Mouse (Mus musculus): ENCODE results near the gene Rasgef1b. TPM values are rescaled to one million over a fixed set of nuclear protein-coding genes. Genes with fewer than 3 reads are reported as not detected.

Gene Rasgef1b
- polyA plus RNA-seq, 1 experiment from 2014 or later = 25.5 TPM

DNA sequence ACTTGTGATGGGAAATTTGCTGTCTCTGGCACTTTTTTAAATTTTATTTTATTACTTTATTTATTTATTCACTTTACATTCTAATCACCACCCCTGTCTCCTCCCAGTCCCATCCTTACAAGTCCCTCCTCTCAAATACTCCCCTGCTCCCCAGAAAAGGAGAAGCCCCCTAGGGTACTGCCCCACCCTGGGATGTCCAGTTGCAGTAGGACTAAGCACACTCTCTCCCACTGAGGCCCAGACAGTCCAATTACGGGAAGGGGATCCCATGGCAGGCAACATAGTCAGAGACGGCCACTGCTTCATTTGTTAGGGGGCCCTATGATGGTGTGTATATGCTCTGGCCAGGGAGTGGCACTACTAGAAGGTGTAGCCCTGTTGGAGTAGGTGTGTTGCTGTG lies 6.6 kb downstream of the Rasgef1b start:
- Histone ChIP-seq H3K4me3 (ENCODE audit: low read depth, low read length) (no peak overlapping the region), H3K9me3 (ENCODE audit: control insufficient read depth, low read length) (no peaks in the 10 kb centered on the region), H3K4me1 (replicated peaks; ENCODE audit: control insufficient read depth, insufficient read depth, low read length) (no peaks in the 10 kb centered on the region), H3K9ac (ENCODE audit: low read length) (no peak overlapping the region), H3K27ac (ENCODE audit: low read depth, low read length) (no peak overlapping the region), H3K27me3 (ENCODE audit: control insufficient read depth, insufficient read depth, low read length) (peaks cover 5% of the 10 kb centered on the region; the same call in 1 of the 2 replicates), H3K36me3 (ENCODE audit: control insufficient read depth, insufficient read depth, low read length) (no peaks in the 10 kb centered on the region), H3K4me2 (ENCODE audit: low read depth, low read length, severe bottlenecking) (no peak overlapping the region)
- ATAC-seq (replicated peaks; ENCODE audit: low FRiP score) = no peak
- DNase-seq (ENCODE audit: low spot score) = no peak
- 82% methylated on average over 2 of the region's 2 CpGs for WGBS

DNA sequence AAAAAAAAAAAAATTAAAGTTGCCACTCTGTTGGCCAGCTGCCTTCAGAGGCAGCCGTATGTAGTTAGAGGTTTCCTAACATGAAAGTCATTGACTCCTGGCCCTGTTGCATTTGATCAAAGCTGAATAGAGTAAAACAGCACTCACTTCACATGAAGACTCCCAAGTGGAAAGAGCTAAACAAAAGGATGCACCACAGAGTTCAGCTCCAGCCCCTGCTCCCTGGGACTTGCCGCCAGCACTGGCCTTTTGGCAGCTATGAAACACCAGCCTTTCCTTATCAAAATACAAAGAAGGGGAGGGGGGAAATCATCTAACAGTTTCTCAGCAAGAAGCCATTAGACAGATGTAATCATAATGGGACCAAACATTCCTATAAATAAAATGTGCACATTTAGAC lies 8.3 kb downstream of the Rasgef1b start:
- 56% methylated on average over 2 of the region's 2 CpGs for WGBS
- H3K36me3 ChIP-seq (ENCODE audit: control insufficient read depth, insufficient read depth, low read length) = no peaks in the 10 kb centered on the region
- no peak overlapping the region for H3K4me2 ChIP-seq (ENCODE audit: low read depth, low read length, severe bottlenecking)
- no peak overlapping the region for H3K4me3 ChIP-seq (ENCODE audit: low read depth, low read length)
- no peak overlapping the region for H3K27ac ChIP-seq (ENCODE audit: low read depth, low read length)
- no peaks in the 10 kb centered on the region; the same call in 1 of the 2 replicates for H3K27me3 ChIP-seq (ENCODE audit: control insufficient read depth, insufficient read depth, low read length)
- DNase-seq (ENCODE audit: low spot score) (no peak), ATAC-seq (replicated peaks; ENCODE audit: low FRiP score) (no peak)
- no peaks in the 10 kb centered on the region for H3K4me1 ChIP-seq (replicated peaks; ENCODE audit: control insufficient read depth, insufficient read depth, low read length)
- no peak overlapping the region for H3K9ac ChIP-seq (ENCODE audit: low read length)
- H3K9me3 ChIP-seq (ENCODE audit: control insufficient read depth, low read length) = no peaks in the 10 kb centered on the region

DNA sequence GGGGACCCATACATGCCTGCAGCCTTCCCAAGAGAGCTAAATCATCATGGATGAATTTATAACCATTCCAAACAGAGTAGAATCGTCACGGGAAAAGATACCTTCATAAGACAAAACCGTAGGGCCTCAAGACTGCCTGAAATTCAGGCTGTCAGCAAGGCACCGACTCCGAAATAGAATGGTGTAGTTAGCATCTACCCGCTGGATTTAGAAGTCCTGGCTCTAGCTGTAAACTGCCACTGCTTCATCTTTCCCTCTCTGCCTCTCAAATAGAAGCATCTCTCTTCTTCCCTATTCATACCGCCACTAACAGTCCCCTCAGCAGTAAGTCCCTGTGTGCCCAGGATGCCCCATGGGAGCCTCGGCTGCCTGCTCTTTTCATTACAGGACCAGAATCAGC lies 10.9 kb downstream of the Rasgef1b start:
- Histone ChIP-seq H3K9ac (ENCODE audit: low read length) (no peak overlapping the region), H3K27me3 (ENCODE audit: control insufficient read depth, insufficient read depth, low read length) (no peaks in the 10 kb centered on the region), H3K9me3 (ENCODE audit: control insufficient read depth, low read length) (no peaks in the 10 kb centered on the region), H3K4me3 (ENCODE audit: low read depth, low read length) (no peak overlapping the region), H3K27ac (ENCODE audit: low read depth, low read length) (no peak overlapping the region), H3K4me1 (replicated peaks; ENCODE audit: control insufficient read depth, insufficient read depth, low read length) (no peaks in the 10 kb centered on the region), H3K4me2 (ENCODE audit: low read depth, low read length, severe bottlenecking) (no peak overlapping the region), H3K36me3 (ENCODE audit: control insufficient read depth, insufficient read depth, low read length) (no peaks in the 10 kb centered on the region)
- 88% methylated on average over 8 of the region's 8 CpGs for WGBS
- no peak for DNase-seq (ENCODE audit: low spot score)
- ATAC-seq (replicated peaks; ENCODE audit: low FRiP score) = no peak

DNA sequence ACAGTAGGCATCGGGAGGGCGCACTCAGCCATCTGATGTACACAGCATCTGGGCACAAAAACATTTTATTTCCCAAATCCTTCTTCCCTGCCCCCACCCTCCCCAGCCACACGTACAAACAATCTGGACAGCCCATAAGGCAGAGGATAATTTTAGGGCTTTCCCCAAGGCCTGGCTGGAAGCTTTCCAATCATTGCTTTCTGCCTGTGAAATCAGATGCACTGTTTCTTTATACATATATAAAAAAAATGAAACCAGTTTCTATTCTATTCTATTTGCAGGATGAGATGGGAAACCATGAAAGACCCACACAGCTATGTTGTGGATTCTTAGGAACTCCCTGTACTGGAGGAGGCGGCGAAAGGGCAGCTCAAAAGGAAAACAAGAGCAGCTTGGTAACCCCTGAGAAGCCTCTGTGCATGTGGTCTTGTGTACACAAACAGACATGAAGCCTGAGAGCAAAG lies 13.6 kb downstream of the Rasgef1b start:
- 72% methylated on average over 5 of the region's 5 CpGs for WGBS
- DNase-seq (ENCODE audit: low spot score) = no peak
- no peaks in the 10 kb centered on the region for H3K4me1 ChIP-seq (replicated peaks; ENCODE audit: control insufficient read depth, insufficient read depth, low read length)

DNA sequence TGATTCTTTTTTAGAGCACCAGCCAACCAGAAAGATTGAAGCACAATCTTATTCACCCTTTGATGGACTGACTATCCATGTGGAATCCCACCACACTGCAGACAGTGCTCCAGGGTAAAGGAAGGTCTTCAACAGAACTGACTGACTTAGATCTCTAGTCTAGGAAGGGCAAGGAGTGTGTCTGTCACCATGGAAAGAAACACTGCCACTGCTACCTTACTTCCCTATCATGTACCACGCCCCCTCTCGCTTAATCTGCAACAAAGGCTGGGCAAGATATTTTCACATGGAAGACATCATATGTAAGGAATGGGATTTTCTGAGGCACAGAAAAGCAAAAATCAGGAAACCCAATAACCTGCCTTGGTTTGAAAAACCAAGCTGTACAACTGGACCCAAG lies 16.9 kb downstream of the Rasgef1b start:
- Histone ChIP-seq H3K36me3 (ENCODE audit: control insufficient read depth, insufficient read depth, low read length) (no peaks in the 10 kb centered on the region), H3K4me3 (ENCODE audit: low read depth, low read length) (no peak overlapping the region), H3K9me3 (ENCODE audit: control insufficient read depth, low read length) (no peaks in the 10 kb centered on the region), H3K4me2 (ENCODE audit: low read depth, low read length, severe bottlenecking) (no peak overlapping the region), H3K27ac (ENCODE audit: low read depth, low read length) (no peak overlapping the region), H3K4me1 (replicated peaks; ENCODE audit: control insufficient read depth, insufficient read depth, low read length) (no peaks in the 10 kb centered on the region), H3K27me3 (ENCODE audit: control insufficient read depth, insufficient read depth, low read length) (no peaks in the 10 kb centered on the region), H3K9ac (ENCODE audit: low read length) (no peak overlapping the region)
- WGBS = 78% methylated on average over 2 of the region's 2 CpGs
- DNase-seq (ENCODE audit: low spot score) (no peak), ATAC-seq (replicated peaks; ENCODE audit: low FRiP score) (no peak)

More for the DNA sequence above, 13.6 kb downstream of the Rasgef1b start:
- Histone ChIP-seq H3K4me2 (ENCODE audit: low read depth, low read length, severe bottlenecking) (no peak overlapping the region), H3K9ac (ENCODE audit: low read length) (no peak overlapping the region), H3K9me3 (ENCODE audit: control insufficient read depth, low read length) (no peaks in the 10 kb centered on the region), H3K36me3 (ENCODE audit: control insufficient read depth, insufficient read depth, low read length) (no peaks in the 10 kb centered on the region), H3K27me3 (ENCODE audit: control insufficient read depth, insufficient read depth, low read length) (no peaks in the 10 kb centered on the region), H3K4me3 (ENCODE audit: low read depth, low read length) (no peak overlapping the region), H3K27ac (ENCODE audit: low read depth, low read length) (no peak overlapping the region)
- ATAC-seq (replicated peaks; ENCODE audit: low FRiP score) = no peak

DNA sequence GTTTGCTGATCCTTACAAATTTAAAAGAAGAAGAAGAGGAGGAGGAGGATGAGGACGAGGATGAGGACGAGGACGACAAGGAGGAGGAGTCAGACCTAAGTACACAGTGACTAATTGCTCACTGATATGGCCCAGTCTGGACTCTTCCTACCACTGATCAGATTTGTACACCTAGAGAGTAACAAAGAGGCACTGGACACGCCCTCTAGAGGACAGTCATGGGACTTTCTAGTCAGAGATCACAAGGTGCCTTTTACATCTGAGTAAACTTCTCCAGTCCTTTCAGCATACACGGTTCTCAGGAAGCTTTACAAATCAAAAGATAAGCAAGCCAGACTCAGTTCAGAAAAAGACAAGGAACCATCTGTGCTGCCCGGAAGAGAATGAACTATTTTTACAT lies 20.2 kb downstream of the Rasgef1b start:
- ATAC-seq (replicated peaks; ENCODE audit: low FRiP score) = no peak; the same call in 1 of the 2 replicates
- Histone ChIP-seq H3K9ac (ENCODE audit: low read length) (no peak overlapping the region), H3K4me3 (ENCODE audit: low read depth, low read length) (no peak overlapping the region), H3K36me3 (ENCODE audit: control insufficient read depth, insufficient read depth, low read length) (no peaks in the 10 kb centered on the region), H3K4me1 (replicated peaks; ENCODE audit: control insufficient read depth, insufficient read depth, low read length) (no peaks in the 10 kb centered on the region), H3K27me3 (ENCODE audit: control insufficient read depth, insufficient read depth, low read length) (no peaks in the 10 kb centered on the region), H3K9me3 (ENCODE audit: control insufficient read depth, low read length) (no peaks in the 10 kb centered on the region), H3K4me2 (ENCODE audit: low read depth, low read length, severe bottlenecking) (no peak overlapping the region), H3K27ac (ENCODE audit: low read depth, low read length) (no peak overlapping the region)
- DNase-seq (ENCODE audit: low spot score) = no peak
- WGBS = 34% methylated on average over 6 of the region's 6 CpGs

DNA sequence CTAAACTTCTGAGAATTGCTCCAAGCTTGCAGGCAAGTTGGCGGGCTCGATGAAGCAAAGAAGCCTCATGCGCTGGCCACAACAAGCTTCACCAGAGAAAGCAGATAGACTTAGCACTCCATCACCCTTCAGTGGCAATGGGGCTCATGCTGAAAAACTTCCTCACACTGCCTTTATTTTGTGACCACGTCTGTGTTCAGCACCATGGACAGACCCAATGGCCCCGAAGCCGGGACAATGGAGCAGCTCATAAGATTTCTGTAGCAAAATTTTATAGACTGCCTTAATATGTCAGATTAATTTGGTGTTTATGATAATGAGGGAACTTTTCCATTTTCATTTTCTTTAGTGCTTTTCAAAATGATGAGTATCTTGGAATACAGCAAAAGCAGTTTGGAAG lies 21.6 kb downstream of the Rasgef1b start:
- Histone ChIP-seq H3K4me1 (replicated peaks; ENCODE audit: control insufficient read depth, insufficient read depth, low read length) (no peaks in the 10 kb centered on the region), H3K36me3 (ENCODE audit: control insufficient read depth, insufficient read depth, low read length) (no peaks in the 10 kb centered on the region), H3K27me3 (ENCODE audit: control insufficient read depth, insufficient read depth, low read length) (no peaks in the 10 kb centered on the region), H3K4me3 (ENCODE audit: low read depth, low read length) (no peak overlapping the region), H3K9me3 (ENCODE audit: control insufficient read depth, low read length) (no peaks in the 10 kb centered on the region), H3K27ac (ENCODE audit: low read depth, low read length) (no peak overlapping the region), H3K4me2 (ENCODE audit: low read depth, low read length, severe bottlenecking) (no peak overlapping the region), H3K9ac (ENCODE audit: low read length) (no peak overlapping the region)
- WGBS = 35% methylated on average over 6 of the region's 6 CpGs
- ATAC-seq (replicated peaks; ENCODE audit: low FRiP score) (no peak), DNase-seq (ENCODE audit: low spot score) (peak; percentile 63)

DNA sequence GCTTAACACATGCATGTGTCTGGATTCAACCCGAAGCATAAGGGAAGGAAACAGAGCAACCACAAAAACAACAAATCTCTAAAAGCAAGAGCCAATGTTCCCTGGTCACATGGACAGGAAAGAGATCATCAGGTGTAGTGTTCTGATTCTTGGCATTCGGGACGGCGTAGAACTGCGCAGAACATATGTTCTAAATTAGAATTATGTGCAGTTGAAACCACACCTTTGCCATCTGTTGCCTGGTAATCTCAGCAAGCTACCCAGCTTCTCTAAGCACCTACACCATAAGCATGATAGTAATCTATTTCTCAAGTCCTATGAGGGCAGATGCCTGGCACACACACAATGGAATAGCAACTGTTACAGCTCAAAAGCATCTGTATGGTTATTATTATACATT lies 27.1 kb downstream of the Rasgef1b start:
- no peaks in the 10 kb centered on the region for H3K9me3 ChIP-seq (ENCODE audit: control insufficient read depth, low read length)
- no peak overlapping the region for H3K9ac ChIP-seq (ENCODE audit: low read length)
- 91% methylated on average over 5 of the region's 5 CpGs for WGBS
- no peak overlapping the region for H3K27ac ChIP-seq (ENCODE audit: low read depth, low read length)
- ATAC-seq (replicated peaks; ENCODE audit: low FRiP score) (no peak), DNase-seq (ENCODE audit: low spot score) (no peak)
- H3K36me3 ChIP-seq (ENCODE audit: control insufficient read depth, insufficient read depth, low read length) = no peaks in the 10 kb centered on the region
- H3K4me3 ChIP-seq (ENCODE audit: low read depth, low read length) = no peak overlapping the region
- H3K27me3 ChIP-seq (ENCODE audit: control insufficient read depth, insufficient read depth, low read length) = no peaks in the 10 kb centered on the region
- no peak overlapping the region for H3K4me2 ChIP-seq (ENCODE audit: low read depth, low read length, severe bottlenecking)
- H3K4me1 ChIP-seq (replicated peaks; ENCODE audit: control insufficient read depth, insufficient read depth, low read length) = no peaks in the 10 kb centered on the region

DNA sequence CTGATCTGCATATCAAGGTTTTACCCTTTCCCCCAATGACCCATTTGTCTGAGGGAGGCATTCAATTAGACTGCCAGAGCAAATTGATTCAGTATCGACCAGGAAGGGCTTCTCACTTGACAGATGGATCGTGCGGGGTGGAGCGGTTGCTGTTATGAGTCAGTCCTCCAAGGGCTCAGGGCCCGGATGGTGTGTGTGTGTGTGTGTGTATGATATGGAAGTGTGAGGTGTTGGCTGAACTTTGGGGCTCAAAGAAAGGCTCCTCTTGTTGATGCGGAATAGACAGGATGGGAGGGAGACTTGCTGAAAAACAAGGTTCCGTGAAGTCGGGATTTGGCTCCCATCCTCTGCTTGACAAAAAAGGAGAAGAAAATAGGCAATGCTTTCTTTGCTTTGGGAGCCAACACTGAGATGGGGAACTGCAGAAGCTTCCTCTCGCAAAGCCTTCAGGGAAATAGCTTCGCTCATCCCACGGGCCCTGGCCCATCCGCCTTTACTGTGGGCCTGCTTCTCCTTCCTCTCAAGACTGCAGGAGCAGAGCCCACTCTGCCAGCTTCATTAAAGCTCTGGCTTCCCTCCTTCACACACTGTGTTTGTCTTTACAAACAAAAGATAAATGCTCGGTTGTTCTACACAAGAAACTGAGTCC lies 34.0 kb downstream of the Rasgef1b start:
- no peak overlapping the region for H3K27ac ChIP-seq (ENCODE audit: low read depth, low read length)

More for the DNA sequence above, 34.0 kb downstream of the Rasgef1b start:
- WGBS = 85% methylated on average over 13 of the region's 13 CpGs
- Histone ChIP-seq H3K36me3 (ENCODE audit: control insufficient read depth, insufficient read depth, low read length) (no peaks in the 10 kb centered on the region), H3K9me3 (ENCODE audit: control insufficient read depth, low read length) (no peaks in the 10 kb centered on the region), H3K9ac (ENCODE audit: low read length) (no peak overlapping the region), H3K27me3 (ENCODE audit: control insufficient read depth, insufficient read depth, low read length) (no peaks in the 10 kb centered on the region), H3K4me2 (ENCODE audit: low read depth, low read length, severe bottlenecking) (no peak overlapping the region), H3K4me3 (ENCODE audit: low read depth, low read length) (no peak overlapping the region), H3K4me1 (replicated peaks; ENCODE audit: control insufficient read depth, insufficient read depth, low read length) (no peaks in the 10 kb centered on the region)
- DNase-seq (ENCODE audit: low spot score) (no peak), ATAC-seq (replicated peaks; ENCODE audit: low FRiP score) (no peak)
